Mouse (Mus musculus): ENCODE results near the gene Ppp1r13b.

The Ppp1r13b gene

DNA sequence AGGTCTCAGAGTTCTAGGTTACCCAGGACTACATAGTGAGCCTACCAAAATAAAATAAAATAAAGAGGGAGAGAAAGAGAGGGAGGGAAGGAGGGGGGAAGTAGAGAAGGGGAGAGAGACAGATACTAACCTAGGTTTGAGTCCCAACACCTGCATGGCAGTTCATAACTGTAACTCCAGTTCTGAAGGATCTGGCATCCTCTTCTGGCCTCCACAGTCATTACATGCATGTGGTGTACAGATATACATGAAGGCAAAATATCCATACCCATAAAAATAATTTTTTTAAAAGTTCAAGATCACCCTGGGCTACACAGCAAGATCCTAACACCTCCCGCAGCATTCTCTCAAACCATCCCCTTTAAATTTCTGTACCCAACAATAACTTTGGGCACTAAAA, 20.9 kb downstream of the Ppp1r13b start:
- DNase-seq (ENCODE audit: extremely low read depth, insufficient read length, low spot score): no peak

DNA sequence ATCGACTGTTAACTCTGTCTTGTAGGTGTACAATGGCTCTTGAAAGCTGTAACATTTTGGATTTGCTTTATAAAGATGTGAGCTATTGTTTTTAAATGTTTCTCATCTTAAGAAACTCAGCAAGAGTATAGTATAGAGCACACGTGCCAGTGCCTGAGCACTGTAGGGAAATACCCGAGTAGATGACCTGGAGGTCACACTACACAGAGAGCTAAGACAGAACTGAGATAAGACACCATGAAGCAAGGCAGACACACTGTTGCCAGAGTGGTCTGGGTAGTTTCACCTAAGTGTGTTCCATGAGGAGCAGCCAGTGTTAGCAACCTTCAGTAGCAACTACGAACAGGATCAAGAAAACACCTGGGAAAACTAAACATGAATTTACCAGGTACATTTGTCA, 25.1 kb downstream of the Ppp1r13b start:
- DNase-seq (ENCODE audit: extremely low read depth, insufficient read length, low spot score): no peak

DNA sequence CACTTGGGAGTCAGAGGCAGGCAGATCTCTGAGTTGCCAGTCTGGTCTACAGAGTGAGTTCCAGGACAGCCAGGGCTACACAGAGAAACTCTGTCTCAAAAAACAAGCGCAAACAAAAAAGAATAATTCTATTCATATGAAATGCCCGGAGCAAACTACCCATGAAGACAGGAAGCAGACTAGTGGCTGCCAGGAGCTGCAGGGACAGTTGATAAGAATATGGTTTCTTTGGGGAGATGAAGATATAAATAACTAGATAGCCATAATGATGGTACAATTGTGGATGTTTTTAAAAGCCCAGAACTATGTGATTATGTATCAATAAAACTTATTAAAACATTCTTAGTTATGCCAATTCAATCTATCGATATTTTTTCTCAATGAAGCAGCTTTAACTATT, 25.9 kb downstream of the Ppp1r13b start:
- no peak for DNase-seq (ENCODE audit: extremely low read depth, insufficient read length, low spot score)

DNA sequence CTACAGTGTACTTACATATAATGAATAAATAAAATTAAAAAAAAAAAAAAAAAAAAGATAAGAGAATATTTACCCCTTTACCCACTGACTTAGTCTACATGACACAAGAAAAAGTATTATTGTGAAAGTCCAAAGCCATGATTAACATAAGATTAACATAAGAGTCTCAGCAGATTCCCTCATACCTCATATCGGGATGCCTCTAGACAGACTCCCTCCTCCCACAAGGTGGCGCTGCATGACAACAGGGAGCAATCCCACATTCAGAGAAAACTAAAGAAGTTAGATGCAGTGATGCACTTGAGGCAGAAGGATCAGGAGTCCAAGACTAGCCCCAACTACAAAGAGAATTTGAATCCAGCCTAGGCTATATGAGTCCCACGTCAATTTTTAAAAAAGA, 29.7 kb downstream of the Ppp1r13b start:
- peak; percentile 30 for DNase-seq (ENCODE audit: extremely low read depth, insufficient read length, low spot score)

DNA sequence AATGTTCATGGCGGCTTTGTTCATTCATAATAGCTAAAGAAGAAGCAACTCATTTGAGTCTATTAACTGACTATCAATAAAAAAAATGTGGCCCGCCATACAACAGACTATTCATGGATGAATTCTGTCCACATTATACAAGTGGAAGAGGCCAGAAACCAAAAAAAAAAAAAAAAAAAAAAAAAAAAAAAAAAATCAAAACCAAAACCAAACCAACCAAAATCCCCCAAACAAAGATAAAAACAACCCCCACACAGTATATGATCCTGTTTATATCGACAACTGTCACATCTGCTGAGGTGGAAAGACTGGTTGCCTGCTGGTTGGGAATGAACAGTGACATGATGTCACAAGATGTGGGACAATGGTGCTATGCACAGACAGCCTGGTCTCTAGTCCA, 32.4 kb downstream of the Ppp1r13b start:
- DNase-seq (ENCODE audit: extremely low read depth, insufficient read length, low spot score): no peak

DNA sequence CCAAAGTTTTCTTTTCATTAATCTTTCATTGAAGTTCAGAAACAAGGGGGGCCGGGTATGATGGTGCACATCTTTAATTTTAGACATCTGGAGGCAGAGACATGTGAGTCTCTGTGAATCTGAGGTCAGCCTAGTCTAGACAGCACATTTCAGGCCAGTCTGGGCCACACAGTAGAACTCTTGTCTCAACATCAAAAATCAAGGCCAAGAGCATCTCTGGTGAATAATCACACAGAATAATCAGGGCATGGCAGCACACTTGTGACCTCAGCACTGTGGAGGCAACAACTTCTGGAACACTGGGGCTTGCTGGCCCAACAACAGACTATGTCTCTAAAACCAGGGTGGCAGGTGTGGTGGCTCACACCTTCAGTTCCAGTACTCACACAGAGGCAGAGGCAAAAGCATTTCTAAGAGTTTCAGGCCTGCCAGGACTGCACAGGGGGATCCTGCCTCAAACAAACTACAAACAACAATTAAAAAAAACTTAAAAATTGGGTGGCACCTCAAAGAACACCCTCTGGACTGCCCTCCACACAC, 33.2 kb downstream of the Ppp1r13b start:
- DNase-seq (ENCODE audit: extremely low read depth, insufficient read length, low spot score): no peak

DNA sequence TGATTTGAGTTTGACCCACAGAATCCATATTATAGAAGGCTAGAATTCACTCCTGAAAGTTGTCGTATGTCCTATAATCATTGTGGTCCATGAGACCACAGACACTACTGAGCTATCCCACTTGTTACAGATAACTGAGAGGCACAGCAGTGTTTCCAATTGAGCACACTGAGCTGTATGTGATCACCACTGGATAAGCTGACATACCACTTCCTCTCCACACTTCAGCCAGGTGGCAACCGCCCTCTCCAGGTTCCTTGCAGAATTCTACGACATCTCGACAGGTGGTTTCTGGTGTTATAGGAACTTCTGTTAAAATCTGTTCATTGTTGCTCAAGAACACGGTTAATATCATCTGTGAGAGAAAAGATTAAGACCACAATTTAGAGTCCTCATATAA, 35.8 kb downstream of the Ppp1r13b start:
- no peak for DNase-seq (ENCODE audit: extremely low read depth, insufficient read length, low spot score)

DNA sequence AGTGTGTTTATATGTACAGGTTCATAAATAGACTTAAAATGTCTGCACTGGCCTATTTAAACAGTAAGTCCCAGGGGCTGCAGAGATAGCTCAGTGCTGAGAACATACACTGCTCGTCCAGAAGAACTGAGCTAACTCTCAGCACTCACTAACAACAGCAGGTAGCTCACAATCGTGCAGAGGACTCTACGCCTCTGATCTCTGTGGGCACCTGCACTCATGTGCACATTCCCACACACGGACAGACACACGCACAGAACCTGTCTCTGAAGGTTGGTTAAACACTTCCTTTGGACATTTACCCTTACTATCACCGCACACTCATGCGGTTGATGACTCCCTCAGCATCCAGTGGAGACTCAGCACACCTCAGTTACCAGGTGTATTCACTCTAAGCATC, 37.1 kb downstream of the Ppp1r13b start:
- no peak for DNase-seq (ENCODE audit: extremely low read depth, insufficient read length, low spot score)

DNA sequence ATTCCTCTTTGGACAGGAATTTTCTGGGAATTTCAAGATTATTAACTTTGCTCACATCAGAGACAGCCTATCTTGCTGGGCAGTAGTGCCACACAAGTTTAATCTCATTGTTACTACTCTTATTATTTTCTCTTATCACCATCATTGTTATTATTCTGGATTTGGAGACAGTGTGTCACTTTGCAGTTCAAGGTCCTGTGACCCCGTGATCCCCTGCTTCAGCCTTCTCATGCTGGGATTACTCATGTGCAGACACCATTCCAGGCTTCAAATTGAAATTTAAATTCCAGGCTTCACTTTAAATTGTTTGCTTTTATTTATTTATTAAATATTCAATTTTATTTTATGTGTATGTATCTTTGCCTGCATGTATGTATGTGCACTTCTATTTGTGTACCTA, 38.1 kb downstream of the Ppp1r13b start:
- no peak for DNase-seq (ENCODE audit: extremely low read depth, insufficient read length, low spot score)

DNA sequence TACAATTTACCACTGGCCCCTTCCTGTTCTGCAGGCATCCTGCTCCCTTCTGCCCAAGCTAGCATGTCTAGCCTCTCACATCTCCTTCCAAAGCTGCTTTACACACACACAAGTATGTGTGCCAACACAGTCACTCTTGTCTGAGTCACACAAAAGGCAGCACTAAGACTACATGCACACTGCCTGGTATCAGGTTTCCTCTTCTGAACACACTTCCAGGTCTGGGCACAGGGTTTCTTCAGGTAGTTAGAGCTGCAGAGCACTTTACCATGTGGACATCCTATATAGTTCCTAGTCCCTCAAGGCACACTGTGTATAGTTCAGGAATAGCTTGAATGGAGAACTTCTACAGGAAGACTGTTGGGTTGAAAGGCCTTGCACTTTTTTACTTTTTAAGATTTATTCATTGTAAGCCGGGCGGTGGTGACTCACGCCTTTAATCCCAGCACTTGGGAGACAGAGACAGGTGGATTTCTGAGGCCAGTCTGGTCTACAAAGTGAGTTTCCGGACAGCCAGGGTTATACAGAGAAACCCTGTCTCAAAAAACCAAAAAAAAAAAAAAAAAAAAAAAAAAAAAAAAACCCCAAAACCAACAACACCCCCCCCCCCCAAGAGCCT, 43.6 kb downstream of the Ppp1r13b start:
- peak; percentile 63 for DNase-seq (ENCODE audit: extremely low read depth, insufficient read length, low spot score)

DNA sequence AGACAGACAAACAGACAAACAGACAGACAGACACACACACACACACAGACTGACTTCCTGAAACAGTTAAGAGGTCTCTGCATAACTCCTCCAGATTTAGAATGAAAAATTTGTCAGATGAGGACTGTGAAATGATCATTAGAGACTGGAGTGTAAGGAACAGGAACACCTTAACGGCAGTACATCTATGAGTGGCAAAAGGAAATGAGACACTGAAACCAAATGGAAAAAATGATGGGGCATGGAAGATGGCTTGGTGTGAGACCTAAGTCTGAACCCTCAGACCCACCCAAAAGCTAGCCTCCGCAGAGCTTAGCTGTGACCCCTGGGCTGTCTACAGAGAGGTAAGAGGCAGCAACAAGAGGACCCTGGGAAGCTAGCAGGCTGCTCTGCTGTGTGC, 52.5 kb downstream of the Ppp1r13b start:
- no peak for DNase-seq (ENCODE audit: extremely low read depth, insufficient read length, low spot score)

DNA sequence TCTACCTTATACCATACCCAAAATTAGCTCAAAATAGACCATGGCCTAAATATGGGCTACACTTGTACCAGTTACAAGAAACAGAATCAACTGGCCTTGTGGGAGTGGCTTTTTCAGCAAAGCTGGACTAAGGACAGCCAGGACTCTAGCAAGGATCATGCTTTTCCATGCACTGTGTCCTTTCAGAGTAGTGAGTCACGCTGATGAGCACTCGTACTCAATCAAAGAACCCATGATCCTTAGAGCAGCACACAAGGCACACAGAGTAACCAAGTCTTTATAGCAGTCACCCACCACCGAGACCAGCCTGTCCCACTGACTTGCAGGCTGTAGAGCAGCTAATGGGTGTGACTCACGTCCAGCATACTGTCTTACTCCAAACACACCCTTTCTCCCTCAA, 54.4 kb downstream of the Ppp1r13b start:
- DNase-seq (ENCODE audit: extremely low read depth, insufficient read length, low spot score): no peak

DNA sequence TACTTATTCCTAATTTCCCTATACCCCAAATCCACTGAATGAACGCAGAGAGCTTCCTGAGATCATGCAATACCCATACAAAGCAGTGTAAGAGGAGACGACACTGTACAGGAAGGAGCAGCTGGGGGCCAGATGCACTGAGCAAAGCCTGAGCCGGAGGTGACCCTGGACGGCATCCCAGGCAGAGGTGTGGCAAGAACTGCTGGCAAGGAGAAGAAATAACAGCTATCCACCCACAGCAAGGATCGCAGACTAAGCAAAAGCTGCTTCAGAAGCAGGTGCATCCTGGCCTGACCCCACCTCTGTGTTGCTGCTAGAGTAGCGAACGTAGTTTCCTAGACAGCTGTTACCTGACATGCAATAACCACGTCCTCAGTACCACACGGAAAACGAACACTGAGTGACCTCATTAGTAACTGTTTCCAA, 54.9 kb downstream of the Ppp1r13b start:
- peak; percentile 76 for DNase-seq (ENCODE audit: extremely low read depth, insufficient read length, low spot score)

DNA sequence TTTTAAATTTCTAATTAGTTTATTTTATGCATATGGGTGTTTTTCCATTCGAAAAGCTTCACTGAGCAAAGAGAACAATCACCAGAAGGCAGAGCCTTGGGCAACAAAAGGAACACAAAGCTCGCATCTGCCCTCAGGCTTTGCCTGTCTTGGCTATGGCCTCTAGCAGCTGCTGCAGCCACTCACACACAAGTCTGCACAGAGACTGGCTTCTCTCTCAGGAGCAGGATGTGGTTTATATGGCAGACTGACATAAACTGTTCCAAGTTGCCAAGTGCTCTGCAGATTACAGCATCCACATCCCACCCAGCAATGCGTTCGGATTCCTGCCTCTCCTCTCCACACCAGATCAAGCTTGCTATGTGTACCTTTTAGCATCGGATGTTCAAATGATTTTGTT, 56.2 kb downstream of the Ppp1r13b start:
- peak; percentile 63 for DNase-seq (ENCODE audit: extremely low read depth, insufficient read length, low spot score)

DNA sequence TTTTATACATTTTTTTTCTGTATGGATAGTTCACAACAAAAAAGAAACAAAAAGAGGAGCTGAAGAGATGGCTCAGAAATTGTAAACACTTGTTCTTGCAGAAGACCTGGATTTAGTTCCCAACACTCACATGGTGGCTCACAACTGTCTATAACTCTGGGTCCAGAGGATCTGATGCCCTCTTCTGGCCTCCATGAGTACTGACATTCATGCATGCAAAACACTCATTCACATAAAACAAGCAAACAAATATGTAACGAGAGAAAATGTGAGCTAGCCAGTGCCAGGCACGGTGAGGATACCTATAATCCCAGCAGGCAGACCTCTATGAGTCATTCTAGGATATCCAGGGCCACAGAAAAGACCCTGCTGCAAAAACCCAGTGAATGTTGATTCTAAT, 56.7 kb downstream of the Ppp1r13b start:
- DNase-seq (ENCODE audit: extremely low read depth, insufficient read length, low spot score): peak; percentile 54

DNA sequence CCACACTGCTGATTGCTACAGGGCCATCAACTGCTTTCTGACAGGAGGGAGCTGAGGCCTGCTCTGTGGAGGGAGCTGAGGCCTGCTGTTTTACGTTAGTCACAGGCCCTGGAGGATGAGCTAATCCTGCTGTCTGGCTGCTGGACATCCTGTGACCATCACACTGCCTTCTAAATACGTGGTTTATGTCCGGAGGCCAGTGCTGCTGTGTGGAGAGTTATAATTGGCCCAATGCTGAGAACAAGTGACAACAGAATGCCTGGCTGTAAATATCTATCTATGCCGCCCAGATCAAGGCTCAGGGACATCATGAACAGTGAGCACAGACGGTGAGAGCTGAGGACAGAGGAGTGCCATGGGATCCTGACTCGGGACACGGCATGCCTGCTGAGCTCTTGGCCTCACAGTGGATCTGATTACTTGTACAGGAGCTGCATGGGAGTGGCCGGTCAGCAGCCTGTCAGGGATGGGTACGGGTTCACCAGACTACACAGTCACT, 59.6 kb downstream of the Ppp1r13b start:
- DNase-seq (ENCODE audit: extremely low read depth, insufficient read length, low spot score): peak; percentile 49

DNA sequence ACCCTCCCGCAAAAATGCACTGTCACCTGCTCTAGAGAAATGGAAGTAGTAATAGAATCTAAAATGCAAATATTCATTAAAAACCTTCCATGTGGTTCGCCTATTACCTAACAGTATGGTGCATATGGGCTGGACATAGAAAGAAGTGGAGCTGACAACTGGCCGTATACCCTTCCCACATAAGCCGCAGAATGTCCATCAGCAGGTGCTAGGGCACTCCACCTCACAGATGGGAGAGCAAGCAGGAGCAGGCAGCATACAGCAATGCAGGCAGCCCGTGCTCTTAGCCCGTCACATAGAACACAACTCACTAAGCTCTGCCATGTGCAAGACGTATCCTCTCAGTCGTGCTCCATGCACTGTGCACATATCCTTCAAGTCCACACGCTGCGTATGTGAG, 61.1 kb downstream of the Ppp1r13b start:
- no peak for DNase-seq (ENCODE audit: extremely low read depth, insufficient read length, low spot score)

DNA sequence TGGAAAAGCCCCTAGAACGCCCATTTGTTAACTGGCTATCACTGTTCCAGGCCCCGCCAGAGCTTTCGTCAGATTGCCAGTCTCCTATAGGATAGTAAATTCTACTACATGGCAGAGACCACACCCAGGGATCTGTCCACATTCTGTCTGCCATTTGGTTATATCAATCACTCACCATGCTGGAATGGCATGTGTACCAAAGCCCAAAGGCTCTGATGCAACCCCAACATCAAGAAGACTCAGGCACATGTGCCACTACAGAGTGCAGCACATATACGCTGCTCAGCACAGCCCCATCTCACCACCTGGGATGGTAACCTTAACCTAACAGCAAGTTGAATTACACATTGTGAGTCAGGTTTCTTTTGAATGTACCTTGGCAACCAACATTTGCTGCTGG, 62.0 kb downstream of the Ppp1r13b start:
- no peak for DNase-seq (ENCODE audit: extremely low read depth, insufficient read length, low spot score)

DNA sequence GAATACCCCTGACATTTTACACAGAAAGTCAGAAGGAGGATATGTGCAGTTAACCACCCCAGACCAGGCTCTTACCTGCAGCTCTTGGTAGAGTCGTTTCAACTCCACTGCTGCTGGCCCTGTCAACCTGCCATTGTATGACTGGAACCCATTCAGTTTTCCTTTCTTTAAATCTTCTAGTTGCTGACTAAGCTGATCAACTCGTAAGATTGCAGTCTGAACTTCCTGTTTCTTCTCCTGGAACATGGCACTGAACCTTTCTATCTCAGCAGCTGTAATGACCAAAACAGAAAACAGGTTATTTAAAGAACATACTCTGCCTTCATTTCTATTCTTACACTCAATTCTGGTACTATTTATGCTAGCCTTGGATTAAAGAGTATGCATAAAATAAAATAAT, 64.4 kb downstream of the Ppp1r13b start:
- no peak for DNase-seq (ENCODE audit: extremely low read depth, insufficient read length, low spot score)

DNA sequence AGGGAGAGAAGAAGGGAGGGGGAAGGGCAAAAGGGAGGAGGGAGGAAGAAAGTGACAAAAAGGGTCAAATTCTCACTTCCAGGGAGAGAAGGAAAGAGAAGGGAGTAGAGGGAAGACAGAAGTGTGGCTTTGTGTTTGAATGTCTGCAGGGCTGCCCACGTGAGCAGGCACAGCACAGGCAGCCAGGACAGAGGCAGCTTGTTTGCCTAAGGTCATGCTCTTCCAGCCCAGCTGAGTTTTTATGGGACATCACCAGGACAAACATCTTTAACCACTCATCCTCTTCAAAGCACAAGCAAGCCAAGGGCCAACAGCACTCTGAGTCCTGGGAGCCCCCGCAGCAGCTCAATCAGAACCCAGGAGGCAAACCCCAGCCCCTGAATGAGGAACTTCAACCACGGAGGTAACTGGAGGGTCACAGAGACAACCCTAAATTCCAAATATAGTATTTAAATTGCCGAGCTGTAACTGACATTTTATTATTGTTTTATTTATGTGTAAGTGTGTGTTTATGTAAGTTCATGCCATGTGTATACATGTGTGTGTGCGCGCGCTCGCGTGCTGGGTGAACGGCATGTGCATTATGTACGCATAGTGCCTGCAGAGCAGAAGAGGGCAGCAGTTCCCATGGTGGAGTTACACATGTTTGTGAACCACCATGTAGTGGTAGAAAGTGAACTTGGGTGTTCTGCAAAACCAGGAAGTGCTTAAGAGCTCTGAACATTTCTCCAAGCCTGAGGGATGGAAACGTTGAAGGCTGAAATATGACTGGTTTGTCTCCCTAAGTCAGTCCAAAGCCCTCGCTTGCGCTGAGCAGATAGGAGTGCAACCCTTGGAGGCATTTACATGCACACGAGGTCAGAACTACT, 65.1 kb downstream of the Ppp1r13b start:
- no peak for DNase-seq (ENCODE audit: extremely low read depth, insufficient read length, low spot score)

DNA sequence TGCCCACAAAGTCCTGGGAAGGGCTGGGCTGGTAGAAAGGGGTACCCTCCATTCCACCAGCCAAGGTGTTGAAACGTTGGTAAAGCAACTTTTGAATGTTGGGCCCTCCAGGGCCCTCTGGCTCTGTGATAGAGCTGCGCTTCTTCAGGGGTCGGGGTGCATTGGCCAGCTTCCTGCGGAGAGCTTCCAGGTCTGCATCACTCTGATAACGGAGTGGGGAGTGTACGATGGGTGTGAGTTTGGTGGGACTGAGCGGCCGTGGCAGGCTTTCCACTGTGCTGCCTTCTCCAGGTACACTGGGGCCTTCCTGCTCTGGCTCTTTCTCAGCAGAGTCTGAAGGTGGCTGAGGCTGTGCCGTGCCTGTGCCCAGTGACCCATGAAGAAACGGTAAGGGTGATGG, 74.5 kb downstream of the Ppp1r13b start:
- DNase-seq (ENCODE audit: extremely low read depth, insufficient read length, low spot score): no peak

DNA sequence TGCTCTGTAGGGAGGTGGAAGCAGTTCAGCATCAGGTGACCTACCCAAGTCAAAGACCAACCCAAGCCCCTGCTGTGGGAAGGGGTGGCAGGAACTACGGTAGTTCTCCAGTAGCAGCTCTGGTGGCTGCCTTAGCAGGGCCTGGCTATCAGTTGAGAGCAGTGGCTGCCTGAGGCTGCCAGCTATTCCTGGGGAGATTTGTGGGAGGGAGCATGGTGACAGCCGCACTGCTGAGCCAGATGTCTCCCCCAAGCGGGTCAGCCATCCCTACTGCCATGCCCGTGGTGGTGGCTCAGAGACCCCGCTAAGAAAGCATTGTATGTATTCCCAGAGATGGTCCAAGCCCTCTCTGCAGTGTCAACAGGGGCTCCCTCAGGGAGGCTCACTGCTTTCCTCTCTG, 75.3 kb downstream of the Ppp1r13b start:
- no peak for DNase-seq (ENCODE audit: extremely low read depth, insufficient read length, low spot score)

Measured in 3134 (cell line).